8 mouse cellular contexts compared by ENCODE assay signal in the genomic region with DNA sequence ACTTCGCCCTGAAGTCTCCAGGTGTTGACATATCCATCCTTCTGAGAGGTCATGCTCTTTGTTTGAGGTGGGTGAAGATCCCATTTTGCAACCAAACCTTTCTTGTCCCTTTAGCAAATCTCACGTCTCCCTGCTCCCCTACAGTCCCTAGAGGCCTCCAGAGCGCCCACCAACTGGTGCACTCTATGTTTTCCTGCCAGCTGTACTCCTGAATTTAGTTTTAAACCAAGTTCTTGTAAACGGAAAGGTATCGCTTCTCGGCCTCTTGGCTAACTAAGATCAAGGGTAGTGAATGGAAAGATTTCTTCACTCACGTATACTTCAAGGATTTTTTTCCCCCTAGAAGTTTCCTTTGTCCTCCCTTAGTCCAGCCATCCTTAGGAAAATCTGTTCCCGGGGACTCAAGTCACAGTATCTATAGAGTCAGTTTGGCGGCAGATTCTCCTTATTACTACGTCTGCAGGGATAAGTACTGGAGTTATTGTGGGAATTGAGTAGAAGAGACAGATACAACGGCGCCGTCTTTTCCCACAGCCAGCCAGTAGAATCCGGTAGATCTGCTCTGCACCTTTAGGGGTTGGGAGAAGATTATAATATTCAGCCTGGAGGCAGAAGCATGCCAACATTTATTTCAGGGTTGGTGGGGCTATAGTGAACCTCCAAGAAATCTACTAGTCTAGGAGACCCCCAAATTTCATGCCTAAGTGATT. TPM values are rescaled to one million over a fixed set of nuclear protein-coding genes. Genes with fewer than 3 reads are reported as not detected.
DNase-seq lines count a peak whose midpoint lies in the region; ATAC-seq lines count a peak whose summit lies in the region.

No protein-coding gene starts in this region.

- no peaks in the 10 kb centered on the region for H3K36me3 ChIP-seq in heart, embryonic 15.5 days
- no peaks in the 10 kb centered on the region for H3K36me3 ChIP-seq in embryonic facial prominence, embryonic 10.5 days (replicated peaks)
- H3K36me3 ChIP-seq in hindbrain, embryonic 14.5 days (replicated peaks; ENCODE audit: control insufficient read depth, insufficient read depth) = no peaks in the 10 kb centered on the region
- H3K36me3 ChIP-seq in midbrain, embryonic 11.5 days (ENCODE audit: control insufficient read depth, insufficient read depth, low read length) = no peaks in the 10 kb centered on the region

- no peak for DNase-seq in heart, adult 9 months (ENCODE audit: low spot score in 2 of 2)
- no peak for DNase-seq in embryonic facial prominence, embryonic 10.5 days (ENCODE audit: low spot score)
- DNase-seq in hindbrain, embryonic 14.5 days (ENCODE audit: low spot score) = no peak
- DNase-seq in midbrain, embryonic 11.5 days (ENCODE audit: low spot score, missing footprints) = no peak
- DNase-seq in urinary bladder, adult 18-20 months (ENCODE audit: low spot score in 2 of 2) = no peak
- DNase-seq in frontal cortex, postnatal 25 days (ENCODE audit: low spot score in 2 of 2) = no peak
- no peak for DNase-seq in urinary bladder, adult 2 months (ENCODE audit: low spot score)

- no peak overlapping the region for H3K9ac ChIP-seq in heart, embryonic 15.5 days
- no peak overlapping the region for H3K9ac ChIP-seq in hindbrain, embryonic 14.5 days
- H3K9ac ChIP-seq in midbrain, embryonic 11.5 days (ENCODE audit: low read length) = peak overlapping the region; percentile 6; the same call in 1 of the 2 replicates

- WGBS in heart, embryonic 15.5 days = 45% methylated on average over 14 of the region's 14 CpGs
- 24% methylated on average over 14 of the region's 14 CpGs for WGBS in embryonic facial prominence, embryonic 10.5 days
- 32% methylated on average over 14 of the region's 14 CpGs for WGBS in hindbrain, embryonic 14.5 days
- 26% methylated on average over 14 of the region's 14 CpGs for WGBS in midbrain, embryonic 11.5 days

- H3K27me3 ChIP-seq in heart, embryonic 15.5 days = no peaks in the 10 kb centered on the region
- peaks cover 50% of the 10 kb centered on the region for H3K27me3 ChIP-seq in embryonic facial prominence, embryonic 10.5 days (replicated peaks; ENCODE audit: low read depth, poor library complexity, severe bottlenecking)
- H3K27me3 ChIP-seq in hindbrain, embryonic 14.5 days (ENCODE audit: control insufficient read depth, insufficient read depth, low read length) = peaks cover 25% of the 10 kb centered on the region
- H3K27me3 ChIP-seq in midbrain, embryonic 11.5 days (ENCODE audit: control insufficient read depth, insufficient read depth, low read length) = peaks cover 15% of the 10 kb centered on the region

- no peak for ATAC-seq in heart, embryonic 15.5 days (replicated peaks; ENCODE audit: insufficient number of reproducible peaks, insufficient read depth, low FRiP score, low read depth)
- ATAC-seq in hindbrain, embryonic 14.5 days (ENCODE audit: low FRiP score) = no peak
- ATAC-seq in midbrain, embryonic 11.5 days (ENCODE audit: low FRiP score) = no peak

- H3K4me3 ChIP-seq in heart, embryonic 15.5 days = peak overlapping the region; percentile 66
- H3K4me3 ChIP-seq in embryonic facial prominence, embryonic 10.5 days = peak overlapping the region; percentile 74
- H3K4me3 ChIP-seq in hindbrain, embryonic 14.5 days (replicated peaks; ENCODE audit: low read length) = peak overlapping the region; percentile 64; the same call in 1 of the 2 replicates
- H3K4me3 ChIP-seq in midbrain, embryonic 11.5 days (ENCODE audit: low read depth, low read length) = peak overlapping the region; percentile 74

- peaks cover 39% of the 10 kb centered on the region for H3K4me1 ChIP-seq in heart, embryonic 15.5 days (replicated peaks)
- H3K4me1 ChIP-seq in embryonic facial prominence, embryonic 10.5 days = peaks cover 55% of the 10 kb centered on the region
- H3K4me1 ChIP-seq in hindbrain, embryonic 14.5 days (replicated peaks; ENCODE audit: control insufficient read depth, insufficient read depth, low read length) = peaks cover 24% of the 10 kb centered on the region
- H3K4me1 ChIP-seq in midbrain, embryonic 11.5 days (ENCODE audit: control insufficient read depth, insufficient read depth, low read length) = peaks cover 28% of the 10 kb centered on the region

- H3K9me3 ChIP-seq in heart, embryonic 15.5 days (replicated peaks) = no peaks in the 10 kb centered on the region
- H3K9me3 ChIP-seq in embryonic facial prominence, embryonic 10.5 days = no peaks in the 10 kb centered on the region
- H3K9me3 ChIP-seq in hindbrain, embryonic 14.5 days (ENCODE audit: control insufficient read depth, low read length) = no peaks in the 10 kb centered on the region
- no peaks in the 10 kb centered on the region for H3K9me3 ChIP-seq in midbrain, embryonic 11.5 days (ENCODE audit: control insufficient read depth, low read length)

- H3K27ac ChIP-seq in heart, embryonic 15.5 days = no peak overlapping the region
- no peak overlapping the region for H3K27ac ChIP-seq in embryonic facial prominence, embryonic 10.5 days (replicated peaks)
- H3K27ac ChIP-seq in hindbrain, embryonic 14.5 days = no peak overlapping the region
- H3K27ac ChIP-seq in midbrain, embryonic 11.5 days (ENCODE audit: low read depth, low read length) = no peak overlapping the region

- H3K4me2 ChIP-seq in heart, embryonic 15.5 days = peak overlapping the region; percentile 87
- peak overlapping the region; percentile 98 for H3K4me2 ChIP-seq in hindbrain, embryonic 14.5 days (replicated peaks)
- H3K4me2 ChIP-seq in midbrain, embryonic 11.5 days = peak overlapping the region; percentile 87

RNA-seq across cellular contexts. Expression of gene Hes7, which starts 0.6 kb away (rescaled TPM):
- polyA plus RNA-seq in heart, embryonic 15.5 days (2015; fragmentation: Nextera tagmentation; extraction: Ambion mirVana) = 0.52 and 0.57 TPM in 2 replicates
- polyA plus RNA-seq in embryonic facial prominence, embryonic 10.5 days (2016; fragmentation: Nextera tagmentation; extraction: Ambion mirVana) = 0.16 and 0.36 TPM in 2 replicates
- 0.43 and 0.52 TPM in 2 replicates for polyA plus RNA-seq in hindbrain, embryonic 14.5 days (2014; fragmentation: Nextera tagmentation; extraction: Ambion mirVana)
- 0.17 and 0.33 TPM in 2 replicates for polyA plus RNA-seq in midbrain, embryonic 11.5 days (2014; fragmentation: Nextera tagmentation; extraction: Ambion mirVana)
- 0.24 and 0.37 TPM in 2 replicates for polyA plus RNA-seq in urinary bladder, adult 2 months (2012; rRNA removed)

RNA-seq across cellular contexts. Expression of gene 9130213A22Rik, which starts 2.8 kb away (rescaled TPM):
- polyA plus RNA-seq in heart, embryonic 15.5 days (2015; fragmentation: Nextera tagmentation; extraction: Ambion mirVana) = 0.51 and 0.60 TPM in 2 replicates
- polyA plus RNA-seq in embryonic facial prominence, embryonic 10.5 days (2016; fragmentation: Nextera tagmentation; extraction: Ambion mirVana) = 0.12 TPM in 1 of 2 replicates, not detected in the other
- 0.39 and 0.56 TPM in 2 replicates for polyA plus RNA-seq in hindbrain, embryonic 14.5 days (2014; fragmentation: Nextera tagmentation; extraction: Ambion mirVana)
- polyA plus RNA-seq in midbrain, embryonic 11.5 days (2014; fragmentation: Nextera tagmentation; extraction: Ambion mirVana) = 0.11 TPM in 1 of 2 replicates, not detected in the other
- 0.74 and 0.78 TPM in 2 replicates for polyA plus RNA-seq in urinary bladder, adult 2 months (2012; rRNA removed)

RNA-seq across cellular contexts. Expression of gene Aloxe3, which starts 6.1 kb away (rescaled TPM):
- polyA plus RNA-seq in heart, embryonic 15.5 days (2015; fragmentation: Nextera tagmentation; extraction: Ambion mirVana) = 0.18 and 0.37 TPM in 2 replicates
- polyA plus RNA-seq in embryonic facial prominence, embryonic 10.5 days (2016; fragmentation: Nextera tagmentation; extraction: Ambion mirVana) = 0.04 and 0.19 TPM in 2 replicates
- 4.3 and 4.9 TPM in 2 replicates for polyA plus RNA-seq in hindbrain, embryonic 14.5 days (2014; fragmentation: Nextera tagmentation; extraction: Ambion mirVana)
- 0.15 and 0.74 TPM in 2 replicates for polyA plus RNA-seq in midbrain, embryonic 11.5 days (2014; fragmentation: Nextera tagmentation; extraction: Ambion mirVana)
- 4.2 and 5.4 TPM in 2 replicates for polyA plus RNA-seq in urinary bladder, adult 2 months (2012; rRNA removed)

RNA-seq across cellular contexts. Expression of gene Per1, which starts 24.6 kb away (rescaled TPM):
- 16.1 and 25.2 TPM in 2 replicates for polyA plus RNA-seq in heart, embryonic 15.5 days (2015; fragmentation: Nextera tagmentation; extraction: Ambion mirVana)
- polyA plus RNA-seq in embryonic facial prominence, embryonic 10.5 days (2016; fragmentation: Nextera tagmentation; extraction: Ambion mirVana) = 6.1 and 7.3 TPM in 2 replicates
- 9.6 and 10.1 TPM in 2 replicates for polyA plus RNA-seq in hindbrain, embryonic 14.5 days (2014; fragmentation: Nextera tagmentation; extraction: Ambion mirVana)
- 6.0 and 7.3 TPM in 2 replicates for polyA plus RNA-seq in midbrain, embryonic 11.5 days (2014; fragmentation: Nextera tagmentation; extraction: Ambion mirVana)
- 26.8 and 28.5 TPM in 2 replicates for polyA plus RNA-seq in urinary bladder, adult 2 months (2012; rRNA removed)

RNA-seq across cellular contexts. Expression of gene Vamp2, which starts 31.3 kb away (rescaled TPM):
- polyA plus RNA-seq in heart, embryonic 15.5 days (2015; fragmentation: Nextera tagmentation; extraction: Ambion mirVana) = 82.2 and 96.4 TPM in 2 replicates
- 60.9 and 70.0 TPM in 2 replicates for polyA plus RNA-seq in embryonic facial prominence, embryonic 10.5 days (2016; fragmentation: Nextera tagmentation; extraction: Ambion mirVana)
- 324 and 368 TPM in 2 replicates for polyA plus RNA-seq in hindbrain, embryonic 14.5 days (2014; fragmentation: Nextera tagmentation; extraction: Ambion mirVana)
- 72.4 and 73.5 TPM in 2 replicates for polyA plus RNA-seq in midbrain, embryonic 11.5 days (2014; fragmentation: Nextera tagmentation; extraction: Ambion mirVana)
- polyA plus RNA-seq in urinary bladder, adult 2 months (2012; rRNA removed) = 163 and 180 TPM in 2 replicates
